Mouse (Mus musculus) heart, postnatal 0 days (tissue): ENCODE results near the gene Grn. TPM values are rescaled to one million over a fixed set of nuclear protein-coding genes. Genes with fewer than 3 reads are reported as not detected.
"Not testable (repeated sequence)": the region's sequence is repeated elsewhere in the genome, so short reads cannot be mapped to it uniquely, and the experiment has no call there.

Experiments
- ATAC-seq: fragments of 200-750 bp; cut with Nextera tagmentation; 2 replicates; pipeline ENCODE4 v1.8.0; 2017; ENCODE audit warnings: low read depth, moderate number of reproducible peaks, moderate library complexity; ENCODE audit not compliant: insufficient read depth
- DNase-seq: peaks from one replicate; pipeline ENCODE4 v3.0.0-alpha.2; 2016; ENCODE audit warnings: low spot score
- H3K27ac ChIP-seq: fragments of 300-500 bp; sonication (generic); 2 replicates; pipeline ENCODE4 v1.5.1; 2014; ENCODE audit warnings: low read depth, mild to moderate bottlenecking
- H3K27me3 ChIP-seq: fragments of 300-500 bp; sonication (generic); 2 replicates; pipeline ENCODE4 v1.6.1; 2014; ENCODE audit warnings: low read length, mixed read lengths; ENCODE audit not compliant: control insufficient read depth, insufficient read depth
- H3K36me3 ChIP-seq: fragments of 300-500 bp; sonication (generic); replicated peaks from 2 replicates; pipeline ENCODE4 v1.6.1; 2014; ENCODE audit warnings: low read length, mixed read lengths; ENCODE audit not compliant: control insufficient read depth, insufficient read depth
- H3K4me1 ChIP-seq: fragments of 300-500 bp; sonication (generic); 2 replicates; pipeline ENCODE4 v1.6.1; 2014; ENCODE audit warnings: antibody characterized with exemption; ENCODE audit not compliant: control insufficient read depth, insufficient read depth
- H3K4me2 ChIP-seq: fragments of 300-500 bp; sonication (generic); 2 replicates; pipeline ENCODE4 v1.6.1; 2014; ENCODE audit warnings: low read depth, mild to moderate bottlenecking, low read length, moderate library complexity
- H3K4me3 ChIP-seq: fragments of 300-500 bp; sonication (generic); 2 replicates; pipeline ENCODE4 v1.5.1; 2014; ENCODE audit warnings: low read depth, low read length
- H3K9ac ChIP-seq: fragments of 300-500 bp; sonication (generic); replicated peaks from 2 replicates; pipeline ENCODE4 v1.6.1; 2014; ENCODE audit warnings: low read depth, low read length, mixed read lengths
- H3K9me3 ChIP-seq: fragments of 300-500 bp; sonication (generic); replicated peaks from 2 replicates; pipeline ENCODE4 v1.6.1; 2016; ENCODE audit warnings: low read length; ENCODE audit not compliant: control insufficient read depth
- CTCF ChIP-seq: IDR thresholded peaks from 2 replicates; pipeline ENCODE4 v1.5.1; 2016; ENCODE audit warnings: antibody characterized with exemption, control low read depth, low read depth
- EP300 ChIP-seq: IDR thresholded peaks from 2 replicates; pipeline ENCODE4 v1.6.1; 2016; ENCODE audit warnings: antibody characterized with exemption, low read depth
- whole genome bisulfite sequencing: fragments of 180-500 bp; shearing (Covaris S2); extraction: QIAGEN DNeasy Blood & Tissue Kit; methylation state at CpG from one replicate; pipeline ENCODE4 v1.1.7; 2014; 5-methylcytosine and 5-hydroxymethylcytosine counted together
- polyA plus RNA-seq: library from polyadenylated mRNA; unstranded; fragments of >200 nt; fragmentation: Nextera tagmentation; extraction: Ambion mirVana; gene quantifications from 2 replicates; pipeline ENCODE4 v1.2.1, GENCODE M21; 2015
- total RNA-seq: library from RNA; depleted of rRNA; stranded (reverse); fragments of >200 nt; gene quantifications from 2 replicates; pipeline ENCODE4 v1.2.3, GENCODE M21; 2014; ENCODE audit warnings: low replicate concordance

The Grn gene
- total and polyA plus RNA-seq, 2 experiments from 2014 or later, result 134 to 176 TPM

GRCm38 (mm10) chr11:102407834-102408215 lies 22.3 kb upstream of the Grn start, which contains the start of gene Slc25a39:
Gene Slc25a39 (minus strand): TSS chr11:102407946.
- DNase-seq (peak; percentile 35), ATAC-seq (no peak; the same call in 1 of the 2 replicates)
- Histone ChIP-seq H3K27ac (peak within 1 kb of the TSS; percentile 95), H3K4me1 (peaks cover 15% of the 10 kb centered on the region), H3K9ac (peak within 1 kb of the TSS; percentile 69), H3K9me3 (no peaks in the 10 kb centered on the region), H3K36me3 (peaks cover 23% of the 10 kb centered on the region), H3K27me3 (no peaks in the 10 kb centered on the region), H3K4me3 (peak within 1 kb of the TSS; percentile 93), H3K4me2 (peak within 1 kb of the TSS; percentile 66)
- WGBS, result under 1% methylated on average over 19 of the region's 19 CpGs
- TF ChIP-seq EP300 (no peak), CTCF (no peak)

DNA sequence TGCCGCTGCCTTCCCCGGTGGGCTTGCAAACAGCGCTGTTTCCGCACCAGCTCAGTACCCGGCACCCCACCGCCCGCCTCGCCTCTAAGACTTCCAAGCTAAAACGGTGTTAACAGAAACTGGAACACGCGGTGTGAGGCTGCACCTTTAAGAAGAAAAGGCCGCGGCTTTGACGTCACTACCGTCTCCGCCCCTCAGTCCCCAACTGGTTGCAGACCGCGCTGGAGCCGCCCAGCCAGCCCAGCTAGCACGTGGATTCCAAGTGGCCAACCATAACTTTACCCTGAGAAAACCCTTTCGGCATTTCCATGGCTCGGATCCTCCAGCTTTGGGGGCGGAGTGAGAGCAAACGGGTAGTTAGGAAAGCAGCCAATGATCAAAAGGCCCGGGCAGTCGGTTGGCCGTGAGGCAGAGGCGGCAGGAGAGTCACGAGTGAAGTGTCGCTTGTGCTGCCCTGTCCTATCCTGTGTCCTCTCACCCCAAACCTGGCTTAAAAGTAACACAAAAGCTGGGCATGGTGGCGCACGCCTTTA lies 21.7 kb upstream of the Grn start:
- peak; percentile 99 for DNase-seq
- H3K4me2 ChIP-seq, result peak overlapping the region; percentile 66
- H3K36me3 ChIP-seq, result peaks cover 17% of the 10 kb centered on the region
- peak overlapping the region; percentile 95 for H3K27ac ChIP-seq
- TF ChIP-seq CTCF, result no peak
- TF ChIP-seq EP300, result peak; percentile 86
- H3K4me3 ChIP-seq, result peak overlapping the region; percentile 93
- under 1% methylated on average over 32 of the region's 32 CpGs for WGBS
- no peaks in the 10 kb centered on the region for H3K27me3 ChIP-seq
- H3K4me1 ChIP-seq, result peaks cover 15% of the 10 kb centered on the region
- ATAC-seq, result peak; percentile 88
- no peaks in the 10 kb centered on the region for H3K9me3 ChIP-seq
- H3K9ac ChIP-seq, result peak overlapping the region; percentile 69; the same call in 1 of the 2 replicates

DNA sequence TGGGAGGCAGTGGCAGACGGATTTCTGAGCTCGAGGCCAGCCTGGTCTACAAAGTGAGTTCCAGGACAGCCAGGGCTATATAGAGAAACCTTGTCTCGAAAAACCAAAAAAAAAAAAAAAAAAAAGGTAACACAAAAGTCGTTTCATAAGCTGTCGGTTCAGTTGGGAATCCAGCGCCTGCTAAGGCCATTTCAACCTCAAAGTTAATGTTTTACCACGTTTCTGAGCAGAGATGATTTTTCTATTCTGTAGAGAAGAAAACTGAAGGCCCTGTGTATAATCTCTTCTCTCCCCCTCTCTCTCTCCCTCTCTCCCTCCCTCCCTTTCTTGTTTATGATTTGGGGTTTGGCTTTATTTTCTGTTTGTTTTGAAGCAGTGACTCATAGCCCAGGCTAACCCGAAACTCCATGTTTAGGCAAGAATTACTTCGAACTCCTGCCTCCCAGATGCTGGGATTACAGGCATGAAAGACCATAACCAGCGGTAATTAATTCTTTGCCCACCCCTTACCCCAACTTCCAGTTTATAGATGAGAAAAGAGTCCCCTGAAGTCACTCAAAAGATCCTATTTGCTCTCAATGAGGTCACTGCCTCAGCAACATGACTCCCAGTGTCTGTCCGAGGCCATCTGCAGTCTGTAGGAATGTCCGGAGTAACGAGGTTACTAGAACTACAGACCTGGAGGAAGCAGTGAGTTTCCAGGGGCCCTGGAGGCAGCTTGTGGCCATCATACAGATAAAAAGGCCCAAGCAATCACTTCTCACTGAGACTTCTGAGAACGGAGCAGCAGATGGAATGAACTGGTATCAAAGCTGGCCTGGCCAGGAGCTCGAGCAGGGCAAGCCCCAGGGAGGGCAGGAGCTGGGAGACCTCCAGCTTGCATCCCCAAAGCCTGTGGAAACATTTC lies 21.0 kb upstream of the Grn start:
- Histone ChIP-seq H3K36me3 (peaks cover 9% of the 10 kb centered on the region), H3K27me3 (no peaks in the 10 kb centered on the region), H3K9me3 (no peaks in the 10 kb centered on the region), H3K4me3 (peak overlapping the region; percentile 93), H3K4me2 (peak overlapping the region; percentile 66), H3K4me1 (peaks cover 15% of the 10 kb centered on the region), H3K9ac (no peak overlapping the region), H3K27ac (peak overlapping the region; percentile 86)
- TF ChIP-seq EP300, result no peak
- no peak for TF ChIP-seq CTCF
- no peak for DNase-seq
- 35% methylated on average over 15 of the region's 15 CpGs for WGBS
- no peak for ATAC-seq

GRCm38 (mm10) chr11:102409795-102410330 lies 20.3 kb upstream of the Grn start:
- WGBS, result 78% methylated on average over 3 of the region's 3 CpGs
- peaks cover 2% of the 10 kb centered on the region; the same call in 1 of the 2 replicates for H3K36me3 ChIP-seq
- DNase-seq (no peak), ATAC-seq (no peak)
- no peaks in the 10 kb centered on the region for H3K9me3 ChIP-seq
- H3K27ac ChIP-seq, result no peak overlapping the region
- H3K27me3 ChIP-seq, result no peaks in the 10 kb centered on the region
- H3K4me1 ChIP-seq, result peaks cover 15% of the 10 kb centered on the region
- no peak for TF ChIP-seq EP300
- TF ChIP-seq CTCF, result no peak
- H3K4me3 ChIP-seq, result no peak overlapping the region
- no peak overlapping the region for H3K4me2 ChIP-seq
- H3K9ac ChIP-seq, result no peak overlapping the region

DNA sequence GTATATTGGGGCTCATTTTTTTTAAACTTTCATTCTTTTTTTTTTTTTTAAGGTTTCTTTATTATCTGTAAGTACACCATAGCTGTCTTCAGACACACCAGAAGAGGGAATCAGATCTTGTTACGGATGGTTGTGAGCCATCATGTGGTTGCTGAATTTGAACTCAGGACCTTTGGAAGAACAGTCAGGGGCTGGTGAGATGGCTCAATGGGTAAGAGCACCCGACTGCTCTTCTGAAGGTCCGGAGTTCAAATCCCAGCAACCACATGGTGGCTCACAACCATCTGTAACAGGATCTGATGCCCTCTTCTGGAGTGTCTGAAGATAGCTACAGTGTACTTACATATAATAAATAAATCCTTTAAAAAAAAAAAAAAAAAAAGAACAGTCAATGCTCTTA lies 19.8 kb upstream of the Grn start:
- not testable (repeated sequence) for H3K27ac ChIP-seq, H3K4me3 ChIP-seq, H3K36me3 ChIP-seq, H3K9me3 ChIP-seq, H3K27me3 ChIP-seq, H3K4me2 ChIP-seq, ATAC-seq, H3K9ac ChIP-seq, DNase-seq
- WGBS, result 96% methylated on average over 3 of the region's 3 CpGs
- H3K4me1 ChIP-seq, result peaks cover 15% of the 10 kb centered on the region
